Mouse (Mus musculus) left cerebral cortex, adult 11 months (tissue): ENCODE results near the gene Tmem221.
A peak's percentile ranks its signal among the peaks of the same experiment; 100 is the strongest.

Experiments
- DNase-seq: peaks from one replicate; pipeline ENCODE4 v3.0.0; 2022; ENCODE audit warnings: low spot score

Tmem221 gene

DNA sequence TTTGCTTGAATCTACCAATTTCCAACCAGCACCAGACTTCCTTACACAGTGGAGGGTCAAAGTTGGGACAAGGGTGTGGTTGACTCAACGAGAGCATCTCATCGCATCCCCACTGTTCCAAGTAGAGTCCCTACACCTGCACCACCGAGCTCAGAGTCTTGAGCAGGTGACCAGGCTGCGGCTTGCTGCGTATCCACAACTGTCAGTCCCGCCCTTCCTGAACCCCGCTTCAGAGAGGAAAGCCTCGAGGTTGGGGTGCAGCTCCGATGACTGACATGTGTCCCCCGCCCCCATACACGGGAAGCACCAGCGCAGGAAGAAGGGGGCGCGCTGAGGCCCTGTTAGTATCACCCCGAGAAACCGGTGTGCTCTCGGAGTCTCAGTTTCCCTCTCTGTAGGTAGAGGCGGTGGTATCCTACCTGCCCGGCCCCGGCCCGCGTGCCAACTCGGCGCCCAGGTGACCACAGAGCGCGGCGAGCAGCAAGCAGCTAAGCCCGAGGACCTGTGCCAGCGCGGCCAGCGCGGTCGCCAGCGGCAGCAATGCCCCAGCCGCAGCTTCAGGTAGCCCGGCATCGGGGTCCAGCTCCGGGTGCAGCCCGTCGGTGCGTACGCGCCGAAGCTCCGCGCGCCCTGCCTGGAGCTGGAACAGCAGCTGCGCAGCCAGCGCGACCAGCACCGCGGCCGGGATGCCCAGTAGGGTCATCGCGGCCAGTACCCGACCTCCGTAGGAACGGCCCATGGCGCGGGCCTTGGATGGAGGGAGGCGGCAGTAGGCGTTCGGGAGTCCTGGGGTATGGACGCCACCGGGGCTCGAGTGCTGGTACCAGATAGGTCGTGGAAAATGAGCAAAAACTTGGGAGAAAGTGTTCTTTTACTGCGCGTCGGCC lies at the start of gene Tmem221:
Tmem221 (minus strand) TSS at position 801 of the 887 bp plus-strand sequence.
- DNase-seq, result no peak

DNA sequence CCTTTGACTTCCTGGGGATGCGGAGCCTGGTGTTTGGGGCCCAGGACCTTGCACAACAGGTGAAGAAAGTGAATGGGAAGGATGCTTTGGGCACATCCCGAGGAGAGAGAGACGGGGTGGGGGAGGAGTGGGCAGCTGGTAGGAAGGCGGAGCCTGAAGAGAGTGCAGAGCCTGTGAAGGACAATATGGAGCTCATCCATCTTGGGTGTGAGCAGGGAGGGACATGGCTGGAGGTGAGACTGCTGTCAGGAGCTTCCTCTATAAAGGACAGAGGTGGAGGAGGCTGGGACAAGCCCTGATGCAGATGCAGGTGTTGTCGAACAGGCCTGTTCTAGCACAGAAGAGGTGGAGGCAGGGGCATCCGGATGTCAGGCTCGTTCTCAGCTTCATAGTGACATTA lies 45.4 kb upstream of the Tmem221 start:
- DNase-seq, result no peak

DNA sequence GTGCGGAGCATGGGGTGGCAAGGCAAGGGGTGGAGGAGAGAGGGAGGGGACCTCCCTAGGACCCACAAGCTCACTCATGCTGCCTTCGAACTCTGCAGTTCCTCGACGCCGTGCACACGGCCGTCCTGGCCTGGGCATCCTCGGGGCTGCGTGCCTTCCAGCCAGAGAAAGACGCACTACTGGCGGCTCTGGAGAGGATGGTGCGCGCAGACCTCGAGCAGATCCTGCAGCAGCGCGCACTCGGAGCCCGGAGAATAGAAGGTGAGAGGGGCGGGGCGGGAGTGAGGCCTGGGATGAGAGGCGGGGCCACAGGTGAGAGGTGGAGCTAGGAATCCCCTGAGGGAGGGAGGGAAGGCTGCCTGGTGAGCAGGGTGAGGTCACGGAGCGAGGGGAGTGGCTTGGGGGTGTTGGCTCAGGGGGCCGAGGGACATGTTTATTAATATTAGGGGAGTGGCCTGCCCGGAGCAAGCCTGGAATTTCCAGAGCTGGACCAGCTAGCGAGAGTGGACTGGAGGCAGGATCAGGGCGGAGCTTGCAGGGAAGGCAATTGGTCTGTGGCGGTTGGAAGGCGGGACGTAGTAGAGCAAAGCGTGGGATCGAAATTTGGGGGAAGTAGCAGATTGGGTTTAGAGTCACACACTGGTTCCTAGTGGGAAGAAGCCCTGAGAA lies 44.1 kb upstream of the Tmem221 start:
- no peak for DNase-seq

DNA sequence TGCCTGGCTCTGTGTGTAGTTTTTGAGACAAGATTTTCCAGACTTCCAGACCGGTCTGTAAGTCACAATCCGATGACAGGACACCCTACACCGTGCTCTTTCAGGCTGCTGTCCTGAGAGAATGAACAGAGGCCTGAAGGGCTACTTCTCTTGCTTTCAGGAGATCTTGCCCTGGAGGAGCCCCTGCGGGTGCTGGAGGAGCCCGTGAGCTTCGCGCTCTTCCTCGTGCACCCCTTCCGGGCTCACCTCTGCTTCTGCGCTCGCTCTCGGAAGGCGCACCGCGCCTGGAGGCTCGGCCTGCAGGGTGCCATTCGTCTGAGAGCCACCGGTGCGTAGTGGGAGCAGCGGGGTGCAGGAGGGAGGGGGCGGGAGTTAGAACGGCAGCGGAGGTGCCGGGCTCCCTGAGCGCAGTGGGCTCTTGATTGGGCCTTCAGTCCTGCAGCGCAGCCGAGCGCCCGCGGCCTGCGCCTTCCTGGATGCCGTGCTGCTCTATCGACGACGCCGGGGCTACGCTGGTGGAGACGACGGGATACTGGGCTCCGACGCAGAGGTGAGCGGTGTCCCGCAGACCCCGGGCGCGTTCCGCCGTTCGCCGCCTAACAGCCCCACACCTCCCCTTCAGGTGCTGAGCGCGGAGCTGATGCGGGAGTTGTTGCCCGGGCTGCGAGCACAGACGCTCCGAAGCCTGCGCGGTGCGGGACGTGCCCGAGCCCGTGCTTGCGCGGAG lies 43.4 kb upstream of the Tmem221 start:
- DNase-seq, result no peak

- no peak for DNase-seq
These were observed 40.2 kb upstream of the Tmem221 start for GRCm38 (mm10) chr8:71598841-71599240.

- no peak for DNase-seq
These were observed 39.7 kb upstream of the Tmem221 start for GRCm38 (mm10) chr8:71598375-71598774.

GRCm38 (mm10) chr8:71597451-71597850 lies 38.8 kb upstream of the Tmem221 start, which contains the start of gene Fam129c:
Gene Fam129c, plus strand, starts transcription at chr8:71597648.
- DNase-seq, result no peak

DNA sequence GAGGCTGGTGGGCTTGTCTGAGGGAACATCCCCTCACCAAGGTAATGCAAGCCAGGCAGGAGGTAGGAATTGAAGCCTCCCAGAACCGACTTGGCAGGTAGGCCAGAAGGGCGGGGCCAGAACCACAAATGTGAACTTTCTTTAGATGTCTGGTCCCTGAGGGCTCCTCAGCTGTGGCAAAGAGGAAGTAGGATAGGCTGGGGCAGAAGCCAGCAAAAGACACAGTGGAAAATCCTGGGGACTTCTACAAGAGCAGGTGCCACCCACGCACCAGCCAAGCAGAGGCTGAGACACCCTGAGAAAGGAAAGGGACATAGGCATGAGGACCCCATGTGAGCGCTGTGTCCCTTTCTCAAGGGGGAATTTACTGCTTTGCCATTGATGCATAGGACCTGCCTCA lies 38.1 kb upstream of the Tmem221 start:
- DNase-seq, result no peak

GRCm38 (mm10) chr8:71596384-71596783 lies 37.7 kb upstream of the Tmem221 start:
- DNase-seq, result no peak

DNA sequence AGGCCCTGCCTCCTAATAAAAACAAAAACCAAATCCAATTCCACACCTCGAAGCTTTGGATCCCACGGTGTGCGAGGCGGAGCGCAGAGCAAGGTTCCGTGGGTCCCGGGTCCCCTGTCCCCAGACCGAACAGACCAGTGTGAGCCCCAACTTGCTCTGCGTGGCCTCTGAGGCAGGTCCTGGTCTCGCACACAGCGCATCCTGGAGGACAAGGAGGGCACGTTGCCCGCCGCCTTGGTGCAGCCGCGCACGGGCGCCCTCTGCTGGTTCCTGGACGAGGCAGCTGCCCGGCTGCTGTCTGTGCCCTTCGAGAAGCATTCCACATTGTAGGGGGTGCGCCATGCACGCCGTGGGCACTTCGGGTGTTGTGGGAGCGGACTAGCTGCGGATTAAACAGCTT lies 37.2 kb upstream of the Tmem221 start:
- DNase-seq, result peak; percentile 82

- no peak for DNase-seq
These were observed 35.7 kb upstream of the Tmem221 start for GRCm38 (mm10) chr8:71594324-71594722.

DNA sequence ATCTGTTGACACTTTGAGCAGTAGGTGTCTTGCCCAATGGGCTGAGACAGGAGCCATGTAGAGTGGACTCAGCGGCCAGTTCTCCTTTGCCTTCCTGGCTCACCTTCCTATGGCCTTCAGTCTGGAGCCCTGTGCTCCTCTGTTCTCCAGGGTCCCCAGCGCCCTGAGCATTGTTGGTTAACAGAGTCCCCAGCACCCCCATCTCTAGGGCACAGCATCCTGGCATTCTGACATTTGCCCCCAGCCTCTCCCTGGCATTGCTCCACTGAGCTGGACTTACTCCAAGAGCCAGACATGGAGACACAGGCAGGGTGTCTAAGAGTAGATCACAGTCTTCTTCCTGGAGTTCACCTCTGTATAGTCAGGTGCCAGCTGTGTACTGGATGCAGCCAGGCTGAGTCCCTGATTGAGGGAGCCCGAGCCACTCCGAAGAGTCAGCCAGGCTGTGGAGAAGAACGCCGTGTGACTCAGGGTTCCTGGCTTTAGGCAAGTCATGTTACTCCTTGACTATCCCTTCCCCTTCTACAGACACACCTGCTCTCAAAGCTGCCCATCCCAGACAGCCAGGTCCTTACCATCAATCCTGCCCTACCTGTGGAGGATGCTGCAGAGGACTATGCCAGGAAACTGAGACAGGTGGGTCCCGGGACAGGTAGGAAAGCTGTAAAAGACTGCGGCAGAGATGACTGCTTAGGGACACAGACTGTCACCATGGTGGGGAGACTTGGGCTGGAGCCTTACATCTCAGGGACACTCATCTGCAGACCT lies 35.1 kb upstream of the Tmem221 start:
- no peak for DNase-seq

GRCm38 (mm10) chr8:71592374-71593170 lies 33.9 kb upstream of the Tmem221 start:
- peak; percentile 90 for DNase-seq

DNA sequence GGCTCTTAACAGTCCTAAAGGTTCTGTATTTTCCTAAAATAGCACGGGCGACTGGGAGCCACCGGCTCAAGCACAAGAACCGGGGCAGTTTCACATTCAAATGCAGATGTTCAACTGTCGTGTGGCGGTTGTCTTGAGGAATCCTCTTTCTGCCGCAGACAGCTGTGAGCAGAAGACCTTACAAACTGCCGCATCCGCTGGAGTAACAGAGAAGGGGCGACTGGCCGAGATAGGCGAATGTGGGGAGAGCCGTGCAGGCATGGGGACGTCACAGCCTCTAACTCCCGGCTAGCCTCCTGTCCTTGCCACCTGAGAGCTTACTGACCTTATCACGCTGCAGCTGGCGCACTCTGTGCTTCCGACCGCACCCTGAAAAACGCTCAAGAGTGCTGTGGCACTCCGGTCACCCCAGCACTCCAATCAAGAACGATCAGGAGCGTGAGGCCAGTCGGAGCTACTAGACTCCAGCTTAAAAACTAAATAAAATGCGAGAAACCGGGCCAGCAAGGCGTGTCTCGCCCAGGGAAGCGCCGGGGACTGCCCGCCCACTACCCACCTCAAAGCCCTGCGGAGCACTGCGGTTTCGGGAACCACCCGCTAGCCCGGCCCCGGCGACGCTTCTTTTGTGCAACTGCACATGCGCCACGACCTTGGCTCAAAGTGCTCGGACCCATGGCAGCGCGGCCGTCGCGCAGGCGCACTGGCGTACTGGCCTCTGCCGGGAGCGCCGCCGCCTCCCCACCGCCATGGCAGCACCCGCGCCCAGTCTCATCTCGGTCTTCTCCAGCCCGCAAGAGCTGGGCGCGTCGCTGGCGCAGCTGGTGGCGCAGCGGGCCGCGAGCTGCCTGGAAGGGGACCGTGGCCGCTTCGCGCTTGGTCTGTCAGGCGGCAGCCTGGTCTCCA lies 33.1 kb upstream of the Tmem221 start, which contains the start of gene Pgls:
Pgls (plus strand) TSS at position 706 of the 903 bp plus-strand sequence.
- peak; percentile 94 for DNase-seq

GRCm38 (mm10) chr8:71591017-71591416 lies 32.3 kb upstream of the Tmem221 start:
- DNase-seq, result no peak

DNA sequence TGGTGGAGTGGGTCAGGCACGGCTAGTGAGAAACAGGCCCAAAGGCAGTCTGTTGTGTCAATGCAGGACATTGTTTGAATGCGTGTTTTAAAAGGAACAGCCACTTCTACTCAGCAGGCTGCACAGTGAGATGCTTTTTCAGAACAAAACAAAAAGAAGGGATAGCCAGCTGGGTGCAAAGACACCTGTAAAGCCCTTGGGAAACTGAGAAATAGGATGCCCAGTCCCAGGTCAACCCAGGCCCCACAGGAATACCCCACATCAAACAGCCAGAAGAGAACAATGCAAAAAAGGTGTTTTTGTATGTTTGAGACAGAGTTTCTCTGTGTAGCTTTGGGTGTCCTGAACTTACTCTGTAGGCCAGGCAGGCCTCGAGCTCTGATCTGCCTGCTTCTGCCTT lies 30.1 kb upstream of the Tmem221 start:
- DNase-seq, result no peak

- DNase-seq, result no peak
These were observed 28.2 kb upstream of the Tmem221 start for GRCm38 (mm10) chr8:71586891-71587290.

DNA sequence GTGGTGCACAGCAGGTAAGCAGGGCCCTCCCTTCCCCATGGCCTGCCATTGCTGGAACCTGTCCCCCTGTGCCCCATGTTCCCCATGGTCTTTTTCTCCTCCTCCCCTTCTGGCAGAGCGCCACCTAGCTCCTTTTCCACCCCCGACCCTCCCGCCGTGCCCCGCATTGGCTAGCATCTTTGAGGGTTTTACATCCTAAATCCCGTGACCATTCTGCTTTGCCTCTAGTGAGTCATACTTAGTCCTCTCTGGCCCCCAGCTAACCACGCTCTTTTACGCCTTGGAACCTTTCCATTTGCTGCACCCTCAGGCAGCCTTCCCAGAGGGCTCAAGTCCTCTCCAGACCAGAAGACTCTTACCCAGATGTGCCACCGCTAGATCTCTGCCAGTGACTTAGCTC lies 21.5 kb upstream of the Tmem221 start:
- DNase-seq, result no peak

- no peak for DNase-seq
These were observed 20.8 kb upstream of the Tmem221 start for GRCm38 (mm10) chr8:71579476-71579875.

DNA sequence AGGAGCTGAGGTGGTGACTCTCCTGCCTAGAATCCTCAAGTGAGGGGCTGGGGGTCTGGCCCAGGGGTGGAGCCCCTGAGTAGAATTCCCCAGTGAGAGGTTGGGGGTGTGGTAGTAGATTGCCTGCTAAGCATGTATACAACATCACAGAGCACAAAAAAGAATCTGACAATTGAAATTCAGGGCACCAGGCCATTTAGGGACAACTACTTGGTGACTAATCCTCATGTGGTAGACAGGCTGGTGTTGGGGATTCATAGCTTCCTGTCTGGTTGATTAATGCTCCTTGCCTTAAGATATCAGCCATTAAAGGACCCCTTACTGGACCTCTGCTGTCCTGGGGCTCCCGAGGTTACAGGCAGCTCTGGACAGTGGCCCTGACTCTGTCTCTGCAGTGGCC lies 20.3 kb upstream of the Tmem221 start:
- no peak for DNase-seq
